Mouse (Mus musculus) midbrain, embryonic 16.5 days (tissue): ENCODE data around the gene Ces1a. TPM values are rescaled to one million over a fixed set of nuclear protein-coding genes. Genes with fewer than 3 reads are reported as not detected.

Experiments
- ATAC-seq: fragments of 200-750 bp; cut with Nextera tagmentation; 2 replicates; pipeline ENCODE4 v1.8.0; 2017; ENCODE audit warnings: moderate TSS enrichment
- H3K27ac ChIP-seq: fragments of 300-500 bp; sonication (generic); 2 replicates; pipeline ENCODE4 v1.5.1; 2014; ENCODE audit warnings: mild to moderate bottlenecking, low read length, mixed read lengths
- H3K27me3 ChIP-seq: fragments of 300-500 bp; sonication (generic); 2 replicates; pipeline ENCODE4 v1.6.1; 2014; ENCODE audit warnings: low read depth, low read length, mixed read lengths; ENCODE audit not compliant: control insufficient read depth, insufficient read depth
- H3K36me3 ChIP-seq: fragments of 300-500 bp; sonication (generic); 2 replicates; pipeline ENCODE4 v1.6.1; 2014; ENCODE audit warnings: mild to moderate bottlenecking, low read length, moderate library complexity, mixed read lengths; ENCODE audit not compliant: control insufficient read depth, insufficient read depth
- H3K4me1 ChIP-seq: fragments of 300-500 bp; sonication (generic); 2 replicates; pipeline ENCODE4 v1.6.1; 2014; ENCODE audit warnings: mild to moderate bottlenecking, low read length, mixed read lengths; ENCODE audit not compliant: control insufficient read depth, insufficient read depth
- H3K4me2 ChIP-seq: fragments of 300-500 bp; sonication (generic); 2 replicates; pipeline ENCODE4 v1.6.1; 2014; ENCODE audit warnings: mild to moderate bottlenecking, low read length, mixed read lengths
- H3K4me3 ChIP-seq: fragments of 300-500 bp; sonication (generic); 2 replicates; pipeline ENCODE4 v1.5.1; 2014; ENCODE audit warnings: low read depth, mild to moderate bottlenecking, low read length, moderate library complexity, mixed read lengths
- H3K9ac ChIP-seq: fragments of 300-500 bp; sonication (generic); 2 replicates; pipeline ENCODE4 v1.6.1; 2014; ENCODE audit warnings: low read depth, low read length, mixed read lengths
- H3K9me3 ChIP-seq: fragments of 300-500 bp; sonication (generic); replicated peaks from 2 replicates; pipeline ENCODE4 v1.6.1; 2014; ENCODE audit warnings: mild to moderate bottlenecking, low read length, mixed read lengths; ENCODE audit not compliant: control insufficient read depth, poor library complexity, severe bottlenecking
- WGBS: fragments of 180-500 bp; shearing (Covaris S2); extraction: QIAGEN DNeasy Blood & Tissue Kit; methylation state at CpG from one replicate; pipeline ENCODE4 v1.1.7; 2014; 5-methylcytosine and 5-hydroxymethylcytosine counted together
- polyA plus RNA-seq: library from polyadenylated mRNA; unstranded; fragments of >200 nt; fragmentation: Nextera tagmentation; extraction: Ambion mirVana; gene quantifications from 2 replicates; pipeline ENCODE4 v1.2.1, GENCODE M21; 2015

Gene Ces1a
- polyA plus RNA-seq, 1 experiment from 2014 or later: not detected

GRCm38 (mm10) chr8:93012226-93012625 is 35.8 kb downstream of the Ces1a start:
- ATAC-seq: no peak
- WGBS: 74% methylated on average over 6 of the region's 6 CpGs

GRCm38 (mm10) chr8:93011439-93011838 is 36.6 kb downstream of the Ces1a start:
- Histone ChIP-seq H3K27me3 (no peaks in the 10 kb centered on the region), H3K4me2 (no peak overlapping the region), H3K4me3 (no peak overlapping the region), H3K27ac (no peak overlapping the region), H3K36me3 (no peaks in the 10 kb centered on the region), H3K4me1 (no peaks in the 10 kb centered on the region), H3K9ac (no peak overlapping the region), H3K9me3 (no peaks in the 10 kb centered on the region)
- ATAC-seq: peak; percentile 79
- WGBS: 8% methylated on average over 9 of the region's 9 CpGs

More at GRCm38 (mm10) chr8:93012226-93012625, 35.8 kb downstream of the Ces1a start:
- H3K9ac ChIP-seq: no peak overlapping the region
- H3K27me3 ChIP-seq: no peaks in the 10 kb centered on the region
- H3K4me3 ChIP-seq: no peak overlapping the region
- H3K4me1 ChIP-seq: no peaks in the 10 kb centered on the region
- H3K36me3 ChIP-seq: no peaks in the 10 kb centered on the region
- no peaks in the 10 kb centered on the region for H3K9me3 ChIP-seq
- H3K4me2 ChIP-seq: no peak overlapping the region
- no peak overlapping the region for H3K27ac ChIP-seq

- Histone ChIP-seq H3K27ac (no peak overlapping the region), H3K4me2 (no peak overlapping the region), H3K4me1 (no peaks in the 10 kb centered on the region), H3K9me3 (no peaks in the 10 kb centered on the region), H3K36me3 (no peaks in the 10 kb centered on the region), H3K9ac (no peak overlapping the region), H3K4me3 (no peak overlapping the region), H3K27me3 (no peaks in the 10 kb centered on the region)
- ATAC-seq: no peak
- WGBS: 32% methylated on average over 5 of the region's 5 CpGs
Measured at GRCm38 (mm10) chr8:93010286-93010685, 37.7 kb downstream of the Ces1a start.

- 40% methylated on average over 2 of the region's 2 CpGs for WGBS
- no peak overlapping the region for H3K4me3 ChIP-seq
- H3K9me3 ChIP-seq: no peaks in the 10 kb centered on the region
- H3K4me2 ChIP-seq: no peak overlapping the region
- ATAC-seq: no peak
- H3K36me3 ChIP-seq: no peaks in the 10 kb centered on the region
- no peak overlapping the region for H3K27ac ChIP-seq
- no peaks in the 10 kb centered on the region for H3K27me3 ChIP-seq
- no peak overlapping the region for H3K9ac ChIP-seq
- no peaks in the 10 kb centered on the region for H3K4me1 ChIP-seq
Measured at GRCm38 (mm10) chr8:92998600-92998999, 49.4 kb downstream of the Ces1a start.

GRCm38 (mm10) chr8:92996840-92997239 is 51.2 kb downstream of the Ces1a start:
- no peaks in the 10 kb centered on the region for H3K4me1 ChIP-seq
- ATAC-seq: no peak
- H3K27me3 ChIP-seq: no peaks in the 10 kb centered on the region
- H3K27ac ChIP-seq: no peak overlapping the region
- H3K4me2 ChIP-seq: no peak overlapping the region
- no peak overlapping the region for H3K4me3 ChIP-seq
- no peaks in the 10 kb centered on the region for H3K9me3 ChIP-seq
- no peak overlapping the region for H3K9ac ChIP-seq
- WGBS: 40% methylated on average over 5 of the region's 5 CpGs
- H3K36me3 ChIP-seq: no peaks in the 10 kb centered on the region

GRCm38 (mm10) chr8:92984376-92984775 is 63.6 kb downstream of the Ces1a start:
- Histone ChIP-seq H3K36me3 (no peaks in the 10 kb centered on the region), H3K9ac (no peak overlapping the region), H3K27ac (no peak overlapping the region), H3K4me1 (no peaks in the 10 kb centered on the region), H3K27me3 (no peaks in the 10 kb centered on the region), H3K9me3 (no peaks in the 10 kb centered on the region), H3K4me3 (no peak overlapping the region), H3K4me2 (no peak overlapping the region)
- WGBS: 77% methylated on average over 2 of the region's 2 CpGs
- no peak for ATAC-seq

GRCm38 (mm10) chr8:92982491-92982890 is 65.5 kb downstream of the Ces1a start:
- Histone ChIP-seq H3K36me3 (no peaks in the 10 kb centered on the region), H3K4me1 (no peaks in the 10 kb centered on the region), H3K27me3 (no peaks in the 10 kb centered on the region), H3K9ac (no peak overlapping the region), H3K4me2 (no peak overlapping the region), H3K4me3 (no peak overlapping the region), H3K9me3 (no peaks in the 10 kb centered on the region), H3K27ac (no peak overlapping the region)
- 83% methylated on average over 3 of the region's 3 CpGs for WGBS
- ATAC-seq: no peak

GRCm38 (mm10) chr8:92976656-92977055 is 71.3 kb downstream of the Ces1a start:
- no peak overlapping the region for H3K4me2 ChIP-seq
- WGBS: 93% methylated on average over 5 of the region's 5 CpGs
- H3K27me3 ChIP-seq: no peaks in the 10 kb centered on the region
- no peaks in the 10 kb centered on the region for H3K9me3 ChIP-seq
- H3K36me3 ChIP-seq: no peaks in the 10 kb centered on the region
- no peak overlapping the region for H3K4me3 ChIP-seq
- no peak overlapping the region for H3K9ac ChIP-seq
- no peaks in the 10 kb centered on the region for H3K4me1 ChIP-seq
- no peak overlapping the region for H3K27ac ChIP-seq
- no peak for ATAC-seq

- H3K4me2 ChIP-seq: no peak overlapping the region
- ATAC-seq: 0 out of 2 replicates have a peak, but pooled peaks have one; percentile 25
- WGBS: 71% methylated on average over 5 of the region's 5 CpGs
Measured at GRCm38 (mm10) chr8:92972949-92973348, 75.0 kb downstream of the Ces1a start.

More at GRCm38 (mm10) chr8:92972949-92973348, 75.0 kb downstream of the Ces1a start:
- no peaks in the 10 kb centered on the region for H3K4me1 ChIP-seq
- H3K27me3 ChIP-seq: no peaks in the 10 kb centered on the region
- no peaks in the 10 kb centered on the region for H3K36me3 ChIP-seq
- no peak overlapping the region for H3K27ac ChIP-seq
- no peak overlapping the region for H3K9ac ChIP-seq
- H3K4me3 ChIP-seq: no peak overlapping the region
- no peaks in the 10 kb centered on the region for H3K9me3 ChIP-seq
